Mouse (Mus musculus): ENCODE data around the gene Anks4b.

DNA sequence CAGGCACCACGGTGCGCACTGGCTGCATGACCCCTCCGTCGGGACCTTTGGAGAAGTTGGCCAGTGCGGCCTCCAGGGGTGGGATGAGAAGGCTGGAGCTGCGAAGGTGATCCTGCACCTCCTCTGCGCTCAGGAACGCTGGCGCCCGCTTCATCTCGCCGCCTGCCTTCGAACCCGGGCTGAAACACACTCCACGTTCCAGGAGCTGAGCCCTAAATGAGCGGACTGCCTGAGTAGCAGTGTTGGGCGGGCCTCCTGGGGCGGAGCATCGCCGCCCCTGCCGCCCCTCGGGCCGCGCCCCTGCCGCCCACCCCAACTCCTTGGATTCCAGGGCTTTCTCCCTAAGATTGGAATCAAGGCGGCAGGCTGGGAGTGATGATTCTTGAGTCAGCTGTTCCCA, 28.1 kb downstream of the Anks4b start, which contains the start of gene Crym:
- TF ChIP-seq CTCF (IDR thresholded peaks at IDR 0.05 in 2 of 3, conservative IDR thresholded peaks at IDR 0.05 in 1 of 3; ENCODE audit: control insufficient read depth in 1 of 3, insufficient read depth in 1 of 3, low read depth in 2 of 3, low read length in 3 of 3, poor library complexity in 1 of 3, severe bottlenecking in 1 of 3) (no peak), HCFC1 (IDR thresholded peaks at IDR 0.05; ENCODE audit: low read depth, low read length) (no peak), TAL1 (IDR thresholded peaks at IDR 0.05; ENCODE audit: low read length) (no peak), POLR2A (IDR thresholded peaks at IDR 0.05; ENCODE audit: control insufficient read depth in 1 of 2, insufficient read depth in 1 of 2, low read depth in 1 of 2, low read length in 2 of 2, poor library complexity in 1 of 2) (no peak), CHD1 (IDR thresholded peaks at IDR 0.05; ENCODE audit: low read depth, low read length) (no peak), ZNF384 (IDR thresholded peaks at IDR 0.05; ENCODE audit: low read depth, low read length) (no peak), EP300 (IDR thresholded peaks at IDR 0.05; ENCODE audit: low read depth in 1 of 2, low read length in 2 of 2) (no peak), MAZ (IDR thresholded peaks at IDR 0.05; ENCODE audit: low read depth, low read length) (no peak), MXI1 (IDR thresholded peaks at IDR 0.05; ENCODE audit: low read depth, low read length) (no peak), ELF1 (IDR thresholded peaks at IDR 0.05; ENCODE audit: low read depth, low read length) (no peak), POLR2AphosphoS2 (IDR thresholded peaks at IDR 0.05; ENCODE audit: low read length) (no peak), MYB (IDR thresholded peaks at IDR 0.05; ENCODE audit: low read depth, low read length) (no peak), GATA1 (IDR thresholded peaks at IDR 0.05; ENCODE audit: low read depth, low read length) (no peak), NELFE (IDR thresholded peaks at IDR 0.05; ENCODE audit: low read depth, low read length) (no peak)

All from MEL (cell line).